ENCODE assay signal across 22 mouse cellular contexts in genomic region chr10:8789096-8789495, GRCm38 (mm10).
"Had no signal": no experiment of that assay in that cellular context is flagged by ENCODE, and none has a peak within 500 bp of the region (broad histone marks: within the 10 kb centered on the region; RNA-seq: fewer than 3 reads in every experiment).

No protein-coding gene starts in this region.

- H3K27me3 ChIP-seq: embryonic facial prominence, embryonic 12.5 days; embryonic facial prominence, embryonic 13.5 days; embryonic facial prominence, embryonic 15.5 days; forebrain, embryonic 12.5 days; forebrain, embryonic 13.5 days; forebrain, embryonic 15.5 days had no signal

- H3K4me1 ChIP-seq: embryonic facial prominence, embryonic 15.5 days had no signal

- H3K27ac ChIP-seq: embryonic facial prominence, embryonic 10.5 days; embryonic facial prominence, embryonic 12.5 days; embryonic facial prominence, embryonic 13.5 days; embryonic facial prominence, embryonic 15.5 days; forebrain, embryonic 10.5 days; forebrain, embryonic 12.5 days; forebrain, embryonic 13.5 days; forebrain, embryonic 15.5 days; heart, adult 2 months; heart, embryonic 10.5 days had no signal

- DNase-seq: cerebellum, adult 9-10 months; cerebellum, adult 9-11 months; cerebellum, postnatal 36 days; embryo, embryonic 11 days; forebrain, postnatal 0 days; gastrocnemius, adult 2 months; gastrocnemius, postnatal 10 days; gastrocnemius, postnatal 14 days; gastrocnemius, postnatal 25 days; gastrocnemius, postnatal 36 days; heart, adult 18-20 months; heart, adult 2 months had no signal

- H3K4me3 ChIP-seq: embryonic facial prominence, embryonic 10.5 days; embryonic facial prominence, embryonic 12.5 days; embryonic facial prominence, embryonic 13.5 days; embryonic facial prominence, embryonic 15.5 days; erythroblast, embryonic 14.5 days; forebrain, embryonic 10.5 days; forebrain, embryonic 12.5 days; forebrain, embryonic 13.5 days; forebrain, embryonic 15.5 days; gastrocnemius, adult 2 months; heart, adult 2 months; heart, embryonic 10.5 days had no signal
